Mouse (Mus musculus): ENCODE measurements at regions not wholly inside any gene's neighbourhood (a gene's known extent, or its start where the extent isn't known, plus 50 kb on each side); places are given as distances from the start of the nearest gene placed in this dataset.

DNA sequence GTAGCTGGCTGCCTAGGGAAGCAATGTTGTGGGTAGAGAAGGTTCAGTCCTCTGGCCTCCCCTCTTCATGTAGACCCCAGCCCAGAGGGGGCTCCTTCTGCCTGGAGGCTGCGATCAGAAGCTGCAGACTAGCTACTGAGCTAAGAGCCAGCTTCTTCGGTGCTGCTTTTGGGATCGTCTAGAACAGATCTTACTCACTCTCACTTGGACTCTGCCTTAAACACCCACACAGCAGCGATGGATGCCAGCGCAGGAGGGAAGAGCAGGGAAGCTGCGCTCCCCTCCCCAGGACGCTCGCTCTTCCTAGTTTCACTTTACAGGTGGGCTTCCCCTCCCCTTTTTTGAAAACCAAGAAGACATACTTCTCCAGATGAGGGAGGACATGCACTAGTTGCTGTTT lies 66.0 kb upstream of the Arhgap21 start:
- TF ChIP-seq POLR2A (IDR thresholded peaks at IDR 0.05; ENCODE audit: low read depth, low read length), result no peak
- TF ChIP-seq CTCF (conservative IDR thresholded peaks at IDR 0.05; ENCODE audit: insufficient read depth, insufficient read length, low read depth, low read length), result no peak

Data from kidney, adult 2 months (tissue).